Mouse (Mus musculus): ENCODE data around the gene Lrrc66. TPM values are rescaled to one million over a fixed set of nuclear protein-coding genes. Genes with fewer than 3 reads are reported as not detected.

Lrrc66 gene
- polyA plus RNA-seq, 1 experiment from 2014 or later, result not detected

- H3K27me3 ChIP-seq (replicated peaks; ENCODE audit: control insufficient read depth, insufficient read depth, low read length), result no peaks in the 10 kb centered on the region
- H3K4me1 ChIP-seq (ENCODE audit: control insufficient read depth, insufficient read depth, low read length), result 0 out of 2 replicates have a peak, but pooled peaks cover 2% of the 10 kb centered on the region
- H3K36me3 ChIP-seq (ENCODE audit: control insufficient read depth, insufficient read depth, low read length), result no peaks in the 10 kb centered on the region
- no peaks in the 10 kb centered on the region for H3K9me3 ChIP-seq (replicated peaks; ENCODE audit: control insufficient read depth, low read length)
- 85% methylated on average over 3 of the region's 3 CpGs for WGBS
- no peak overlapping the region for H3K9ac ChIP-seq (ENCODE audit: low read length)
- ATAC-seq (no peak), DNase-seq (ENCODE audit: low spot score) (no peak)
- no peak overlapping the region for H3K27ac ChIP-seq (ENCODE audit: low read depth, low read length)
- no peak overlapping the region for H3K4me3 ChIP-seq (ENCODE audit: low read depth, low read length)
- H3K4me2 ChIP-seq (ENCODE audit: low read length), result no peak overlapping the region
Measured at GRCm38 (mm10) chr5:73578131-73578530, 54.2 kb downstream of the Lrrc66 start.

DNA sequence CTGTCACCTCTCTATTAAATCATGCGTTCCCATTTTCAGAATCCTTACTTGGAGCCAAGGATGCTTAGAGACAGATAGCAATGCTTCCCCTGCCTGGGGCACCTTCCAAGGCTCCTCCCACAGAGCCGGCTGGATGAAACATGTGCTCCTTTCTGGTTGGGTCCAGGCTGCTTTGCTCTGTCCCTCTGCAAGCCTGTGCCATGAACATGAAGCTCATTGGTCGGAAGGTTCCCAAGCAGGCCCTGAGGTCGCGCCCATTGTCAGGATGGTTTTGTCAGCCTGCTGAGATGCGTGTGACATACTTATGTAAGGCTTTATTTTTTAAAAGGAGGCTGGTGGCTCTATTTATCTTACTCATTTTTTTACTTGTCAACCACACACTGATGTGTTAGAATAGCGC lies 55.6 kb downstream of the Lrrc66 start:
- H3K9ac ChIP-seq (ENCODE audit: low read length), result no peak overlapping the region
- ATAC-seq (no peak), DNase-seq (ENCODE audit: low spot score) (no peak)
- 67% methylated on average over 7 of the region's 7 CpGs for WGBS
- H3K4me1 ChIP-seq (ENCODE audit: control insufficient read depth, insufficient read depth, low read length), result 0 out of 2 replicates have a peak, but pooled peaks cover 2% of the 10 kb centered on the region
- H3K27ac ChIP-seq (ENCODE audit: low read depth, low read length), result no peak overlapping the region
- no peaks in the 10 kb centered on the region for H3K27me3 ChIP-seq (replicated peaks; ENCODE audit: control insufficient read depth, insufficient read depth, low read length)
- no peaks in the 10 kb centered on the region for H3K9me3 ChIP-seq (replicated peaks; ENCODE audit: control insufficient read depth, low read length)
- no peak overlapping the region for H3K4me3 ChIP-seq (ENCODE audit: low read depth, low read length)
- H3K4me2 ChIP-seq (ENCODE audit: low read length), result no peak overlapping the region
- H3K36me3 ChIP-seq (ENCODE audit: control insufficient read depth, insufficient read depth, low read length), result no peaks in the 10 kb centered on the region

DNA sequence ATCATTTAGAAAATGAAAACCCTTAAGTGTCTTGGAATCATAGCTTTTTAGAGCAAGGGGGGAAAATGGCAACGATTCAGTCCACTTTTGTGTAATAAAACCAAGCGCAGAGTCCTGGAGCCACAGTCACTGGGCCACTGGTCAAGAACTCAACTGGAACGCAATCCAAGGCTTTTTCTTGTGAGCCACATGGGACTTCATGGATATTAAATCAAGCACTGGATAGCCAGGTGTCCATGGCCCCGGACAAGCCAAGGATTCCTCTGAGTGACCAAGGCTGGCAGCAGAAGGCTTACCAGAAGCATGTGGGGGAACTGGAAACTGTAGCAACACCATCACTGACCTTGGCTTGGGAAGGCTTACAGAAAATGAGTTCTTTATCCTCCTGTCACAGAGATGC lies 57.7 kb downstream of the Lrrc66 start:
- Histone ChIP-seq H3K27ac (ENCODE audit: low read depth, low read length) (no peak overlapping the region), H3K9ac (ENCODE audit: low read length) (no peak overlapping the region), H3K9me3 (replicated peaks; ENCODE audit: control insufficient read depth, low read length) (no peaks in the 10 kb centered on the region), H3K36me3 (ENCODE audit: control insufficient read depth, insufficient read depth, low read length) (no peaks in the 10 kb centered on the region), H3K4me3 (ENCODE audit: low read depth, low read length) (no peak overlapping the region), H3K4me1 (ENCODE audit: control insufficient read depth, insufficient read depth, low read length) (0 out of 2 replicates have a peak, but pooled peaks cover 2% of the 10 kb centered on the region), H3K27me3 (replicated peaks; ENCODE audit: control insufficient read depth, insufficient read depth, low read length) (no peaks in the 10 kb centered on the region), H3K4me2 (ENCODE audit: low read length) (no peak overlapping the region)
- 88% methylated on average over 4 of the region's 4 CpGs for WGBS
- ATAC-seq (no peak), DNase-seq (ENCODE audit: low spot score) (no peak)

- Histone ChIP-seq H3K36me3 (ENCODE audit: control insufficient read depth, insufficient read depth, low read length) (no peaks in the 10 kb centered on the region), H3K4me2 (ENCODE audit: low read length) (no peak overlapping the region), H3K27me3 (replicated peaks; ENCODE audit: control insufficient read depth, insufficient read depth, low read length) (no peaks in the 10 kb centered on the region), H3K9ac (ENCODE audit: low read length) (no peak overlapping the region), H3K27ac (ENCODE audit: low read depth, low read length) (no peak overlapping the region), H3K4me1 (ENCODE audit: control insufficient read depth, insufficient read depth, low read length) (0 out of 2 replicates have a peak, but pooled peaks cover 2% of the 10 kb centered on the region), H3K4me3 (ENCODE audit: low read depth, low read length) (no peak overlapping the region), H3K9me3 (replicated peaks; ENCODE audit: control insufficient read depth, low read length) (no peaks in the 10 kb centered on the region)
- ATAC-seq (no peak), DNase-seq (ENCODE audit: low spot score) (no peak)
- WGBS, result 72% methylated on average over 7 of the region's 7 CpGs
Measured at GRCm38 (mm10) chr5:73573789-73574188, 58.5 kb downstream of the Lrrc66 start.

GRCm38 (mm10) chr5:73572846-73573245 lies 59.5 kb downstream of the Lrrc66 start:
- Histone ChIP-seq H3K4me1 (ENCODE audit: control insufficient read depth, insufficient read depth, low read length) (0 out of 2 replicates have a peak, but pooled peaks cover 2% of the 10 kb centered on the region), H3K36me3 (ENCODE audit: control insufficient read depth, insufficient read depth, low read length) (no peaks in the 10 kb centered on the region), H3K27ac (ENCODE audit: low read depth, low read length) (no peak overlapping the region), H3K9me3 (replicated peaks; ENCODE audit: control insufficient read depth, low read length) (no peaks in the 10 kb centered on the region), H3K4me2 (ENCODE audit: low read length) (no peak overlapping the region), H3K9ac (ENCODE audit: low read length) (no peak overlapping the region), H3K4me3 (ENCODE audit: low read depth, low read length) (no peak overlapping the region), H3K27me3 (replicated peaks; ENCODE audit: control insufficient read depth, insufficient read depth, low read length) (no peaks in the 10 kb centered on the region)
- DNase-seq (ENCODE audit: low spot score) (peak; percentile 33), ATAC-seq (no peak)
- WGBS, result 82% methylated on average over 2 of the region's 2 CpGs

- Histone ChIP-seq H3K4me1 (ENCODE audit: control insufficient read depth, insufficient read depth, low read length) (0 out of 2 replicates have a peak, but pooled peaks cover 2% of the 10 kb centered on the region), H3K9me3 (replicated peaks; ENCODE audit: control insufficient read depth, low read length) (no peaks in the 10 kb centered on the region), H3K36me3 (ENCODE audit: control insufficient read depth, insufficient read depth, low read length) (no peaks in the 10 kb centered on the region), H3K27me3 (replicated peaks; ENCODE audit: control insufficient read depth, insufficient read depth, low read length) (no peaks in the 10 kb centered on the region), H3K4me2 (ENCODE audit: low read length) (no peak overlapping the region), H3K9ac (ENCODE audit: low read length) (no peak overlapping the region), H3K27ac (ENCODE audit: low read depth, low read length) (no peak overlapping the region), H3K4me3 (ENCODE audit: low read depth, low read length) (no peak overlapping the region)
- 91% methylated on average over 6 of the region's 6 CpGs for WGBS
- ATAC-seq (no peak), DNase-seq (ENCODE audit: low spot score) (no peak)
Measured at GRCm38 (mm10) chr5:73571395-73572156, 60.8 kb downstream of the Lrrc66 start.

- DNase-seq (ENCODE audit: low spot score) (no peak), ATAC-seq (no peak)
- WGBS, result 81% methylated on average over 5 of the region's 5 CpGs
- Histone ChIP-seq H3K27ac (ENCODE audit: low read depth, low read length) (no peak overlapping the region), H3K4me2 (ENCODE audit: low read length) (no peak overlapping the region), H3K36me3 (ENCODE audit: control insufficient read depth, insufficient read depth, low read length) (no peaks in the 10 kb centered on the region), H3K9me3 (replicated peaks; ENCODE audit: control insufficient read depth, low read length) (no peaks in the 10 kb centered on the region), H3K4me3 (ENCODE audit: low read depth, low read length) (no peak overlapping the region), H3K27me3 (replicated peaks; ENCODE audit: control insufficient read depth, insufficient read depth, low read length) (no peaks in the 10 kb centered on the region), H3K9ac (ENCODE audit: low read length) (no peak overlapping the region), H3K4me1 (ENCODE audit: control insufficient read depth, insufficient read depth, low read length) (no peaks in the 10 kb centered on the region)
Measured at GRCm38 (mm10) chr5:73569181-73569580, 63.1 kb downstream of the Lrrc66 start.

- Histone ChIP-seq H3K4me3 (ENCODE audit: low read depth, low read length) (no peak overlapping the region), H3K27me3 (replicated peaks; ENCODE audit: control insufficient read depth, insufficient read depth, low read length) (no peaks in the 10 kb centered on the region), H3K27ac (ENCODE audit: low read depth, low read length) (no peak overlapping the region), H3K9me3 (replicated peaks; ENCODE audit: control insufficient read depth, low read length) (no peaks in the 10 kb centered on the region), H3K9ac (ENCODE audit: low read length) (no peak overlapping the region), H3K36me3 (ENCODE audit: control insufficient read depth, insufficient read depth, low read length) (peaks cover 2% of the 10 kb centered on the region; the same call in 1 of the 2 replicates), H3K4me1 (ENCODE audit: control insufficient read depth, insufficient read depth, low read length) (no peaks in the 10 kb centered on the region), H3K4me2 (ENCODE audit: low read length) (no peak overlapping the region)
- ATAC-seq, result no peak
- DNase-seq (ENCODE audit: low spot score), result no peak
- 85% methylated on average over 4 of the region's 4 CpGs for WGBS
Measured at GRCm38 (mm10) chr5:73566892-73567291, 65.4 kb downstream of the Lrrc66 start.

DNA sequence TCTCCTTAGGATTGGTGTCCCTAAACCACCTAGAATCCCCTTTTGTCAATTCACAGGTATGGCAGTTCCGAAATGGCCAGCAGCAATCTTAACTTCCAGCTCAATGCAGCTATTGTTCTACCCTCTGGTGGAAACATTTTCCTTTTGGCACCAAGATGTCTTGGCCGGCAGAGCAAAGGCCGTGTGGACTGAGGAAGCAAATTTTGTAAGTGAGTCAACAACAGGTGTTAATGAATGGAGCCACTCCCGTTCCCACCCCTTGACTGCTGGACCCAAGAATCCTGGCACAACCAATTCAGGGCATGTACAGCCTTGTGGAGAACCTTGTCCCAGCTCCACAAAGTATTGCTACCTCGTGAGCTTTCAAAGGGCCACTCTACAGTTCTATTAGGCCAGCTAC lies 66.2 kb downstream of the Lrrc66 start:
- no peaks in the 10 kb centered on the region for H3K4me1 ChIP-seq (ENCODE audit: control insufficient read depth, insufficient read depth, low read length)
- H3K27ac ChIP-seq (ENCODE audit: low read depth, low read length), result no peak overlapping the region
- H3K4me2 ChIP-seq (ENCODE audit: low read length), result no peak overlapping the region
- H3K4me3 ChIP-seq (ENCODE audit: low read depth, low read length), result no peak overlapping the region
- H3K27me3 ChIP-seq (replicated peaks; ENCODE audit: control insufficient read depth, insufficient read depth, low read length), result no peaks in the 10 kb centered on the region
- peaks cover 6% of the 10 kb centered on the region; the same call in 1 of the 2 replicates for H3K36me3 ChIP-seq (ENCODE audit: control insufficient read depth, insufficient read depth, low read length)
- no peak overlapping the region for H3K9ac ChIP-seq (ENCODE audit: low read length)
- DNase-seq (ENCODE audit: low spot score) (no peak), ATAC-seq (no peak)
- H3K9me3 ChIP-seq (replicated peaks; ENCODE audit: control insufficient read depth, low read length), result no peaks in the 10 kb centered on the region
- WGBS, result 80% methylated on average over 5 of the region's 5 CpGs
